Mouse (Mus musculus): Measurements from ENCODE around the gene Gramd1c. TPM values are rescaled to one million over a fixed set of nuclear protein-coding genes. Genes with fewer than 3 reads are reported as not detected.

Gene Gramd1c
- polyA plus RNA-seq, 1 experiment, result 1.3 TPM

GRCm38 (mm10) chr16:44060604-44061286 lies 2.4 kb downstream of the Gramd1c start:
- TF ChIP-seq CTCF (IDR thresholded peaks at IDR 0.05; ENCODE audit: insufficient read depth, low read length), result no peak
- no peak for TF ChIP-seq POLR2A (IDR thresholded peaks at IDR 0.05; ENCODE audit: borderline replicate concordance, extremely low read depth, low read depth, low read length)
- 88% methylated on average over 18 of the region's 18 CpGs for WGBS
- Histone ChIP-seq H3K4me3 (replicated peaks; ENCODE audit: extremely low read depth, low read depth, low read length) (no peak overlapping the region), H3K4me1 (ENCODE audit: control insufficient read depth, insufficient read depth, low read length) (no peaks in the 10 kb centered on the region)
- no peak for DNase-seq

- H3K4me1 ChIP-seq (ENCODE audit: control insufficient read depth, insufficient read depth, low read length), result no peaks in the 10 kb centered on the region
- 17% methylated on average over 10 of the region's 10 CpGs for WGBS
- DNase-seq, result peak; percentile 29
- no peak overlapping the region for H3K4me3 ChIP-seq (replicated peaks; ENCODE audit: extremely low read depth, low read depth, low read length)
- TF ChIP-seq POLR2A (IDR thresholded peaks at IDR 0.05; ENCODE audit: borderline replicate concordance, extremely low read depth, low read depth, low read length), result no peak
- peak; percentile 72 for TF ChIP-seq CTCF (IDR thresholded peaks at IDR 0.05; ENCODE audit: insufficient read depth, low read length)
Measured at GRCm38 (mm10) chr16:44058745-44059144, 4.4 kb downstream of the Gramd1c start.

GRCm38 (mm10) chr16:44055766-44056165 lies 7.4 kb downstream of the Gramd1c start:
- 71% methylated on average over 8 of the region's 8 CpGs for WGBS
- no peak for DNase-seq

GRCm38 (mm10) chr16:44053265-44053664 lies 9.9 kb downstream of the Gramd1c start:
- H3K4me1 ChIP-seq (ENCODE audit: control insufficient read depth, insufficient read depth, low read length), result no peaks in the 10 kb centered on the region
- no peak overlapping the region for H3K4me3 ChIP-seq (replicated peaks; ENCODE audit: extremely low read depth, low read depth, low read length)
- no peak for DNase-seq
- no peak for TF ChIP-seq CTCF (IDR thresholded peaks at IDR 0.05; ENCODE audit: insufficient read depth, low read length)
- no peak for TF ChIP-seq POLR2A (IDR thresholded peaks at IDR 0.05; ENCODE audit: borderline replicate concordance, extremely low read depth, low read depth, low read length)
- 71% methylated on average over 6 of the region's 6 CpGs for WGBS

More at GRCm38 (mm10) chr16:44055766-44056165, 7.4 kb downstream of the Gramd1c start:
- TF ChIP-seq CTCF (IDR thresholded peaks at IDR 0.05; ENCODE audit: insufficient read depth, low read length), result no peak
- TF ChIP-seq POLR2A (IDR thresholded peaks at IDR 0.05; ENCODE audit: borderline replicate concordance, extremely low read depth, low read depth, low read length), result no peak
- Histone ChIP-seq H3K4me1 (ENCODE audit: control insufficient read depth, insufficient read depth, low read length) (no peaks in the 10 kb centered on the region), H3K4me3 (replicated peaks; ENCODE audit: extremely low read depth, low read depth, low read length) (no peak overlapping the region)

- DNase-seq, result no peak
- no peak overlapping the region for H3K4me3 ChIP-seq (replicated peaks; ENCODE audit: extremely low read depth, low read depth, low read length)
- no peak for TF ChIP-seq POLR2A (IDR thresholded peaks at IDR 0.05; ENCODE audit: borderline replicate concordance, extremely low read depth, low read depth, low read length)
- H3K4me1 ChIP-seq (ENCODE audit: control insufficient read depth, insufficient read depth, low read length), result no peaks in the 10 kb centered on the region
- WGBS, result 79% methylated on average over 6 of the region's 6 CpGs
Measured at GRCm38 (mm10) chr16:44052390-44052789, 10.8 kb downstream of the Gramd1c start.

- DNase-seq, result no peak
- Histone ChIP-seq H3K4me3 (replicated peaks; ENCODE audit: extremely low read depth, low read depth, low read length) (no peak overlapping the region), H3K4me1 (ENCODE audit: control insufficient read depth, insufficient read depth, low read length) (no peaks in the 10 kb centered on the region)
- 66% methylated on average over 5 of the region's 5 CpGs for whole genome bisulfite sequencing
- TF ChIP-seq CTCF (IDR thresholded peaks at IDR 0.05; ENCODE audit: insufficient read depth, low read length), result no peak
- no peak for TF ChIP-seq POLR2A (IDR thresholded peaks at IDR 0.05; ENCODE audit: borderline replicate concordance, extremely low read depth, low read depth, low read length)
Measured at GRCm38 (mm10) chr16:44050139-44050538, 13.0 kb downstream of the Gramd1c start.

- TF ChIP-seq CTCF (IDR thresholded peaks at IDR 0.05; ENCODE audit: insufficient read depth, low read length) (peak; percentile 24; the same call in 1 of the 2 replicates), POLR2A (IDR thresholded peaks at IDR 0.05; ENCODE audit: borderline replicate concordance, extremely low read depth, low read depth, low read length) (no peak)
- Histone ChIP-seq H3K4me1 (ENCODE audit: control insufficient read depth, insufficient read depth, low read length) (no peaks in the 10 kb centered on the region), H3K4me3 (replicated peaks; ENCODE audit: extremely low read depth, low read depth, low read length) (no peak overlapping the region)
- DNase-seq, result no peak
- 83% methylated on average over 4 of the region's 4 CpGs for WGBS
Measured at GRCm38 (mm10) chr16:44039112-44039511, 24.0 kb downstream of the Gramd1c start.

GRCm38 (mm10) chr16:44035221-44035620 lies 27.9 kb downstream of the Gramd1c start:
- TF ChIP-seq CTCF (IDR thresholded peaks at IDR 0.05; ENCODE audit: insufficient read depth, low read length), result no peak
- TF ChIP-seq POLR2A (IDR thresholded peaks at IDR 0.05; ENCODE audit: borderline replicate concordance, extremely low read depth, low read depth, low read length), result no peak
- no peak overlapping the region for H3K4me3 ChIP-seq (replicated peaks; ENCODE audit: extremely low read depth, low read depth, low read length)
- 74% methylated on average over 3 of the region's 3 CpGs for WGBS
- H3K4me1 ChIP-seq (ENCODE audit: control insufficient read depth, insufficient read depth, low read length), result no peaks in the 10 kb centered on the region
- DNase-seq, result no peak

GRCm38 (mm10) chr16:44033365-44033764 lies 29.8 kb downstream of the Gramd1c start:
- no peak overlapping the region for H3K4me3 ChIP-seq (replicated peaks; ENCODE audit: extremely low read depth, low read depth, low read length)
- no peak for DNase-seq
- TF ChIP-seq POLR2A (IDR thresholded peaks at IDR 0.05; ENCODE audit: borderline replicate concordance, extremely low read depth, low read depth, low read length), result no peak
- no peak for TF ChIP-seq CTCF (IDR thresholded peaks at IDR 0.05; ENCODE audit: insufficient read depth, low read length)
- WGBS, result 81% methylated on average over 5 of the region's 5 CpGs
- H3K4me1 ChIP-seq (ENCODE audit: control insufficient read depth, insufficient read depth, low read length), result no peaks in the 10 kb centered on the region

- Histone ChIP-seq H3K4me3 (replicated peaks; ENCODE audit: extremely low read depth, low read depth, low read length) (no peak overlapping the region), H3K4me1 (ENCODE audit: control insufficient read depth, insufficient read depth, low read length) (no peaks in the 10 kb centered on the region)
- TF ChIP-seq POLR2A (IDR thresholded peaks at IDR 0.05; ENCODE audit: borderline replicate concordance, extremely low read depth, low read depth, low read length) (no peak), CTCF (IDR thresholded peaks at IDR 0.05; ENCODE audit: insufficient read depth, low read length) (no peak)
- 19% methylated on average over 2 of the region's 2 CpGs for WGBS
- DNase-seq, result no peak
Measured at GRCm38 (mm10) chr16:44029273-44029672, 33.9 kb downstream of the Gramd1c start.

Measured in lung, adult 2 months (tissue).